Mouse (Mus musculus) hindbrain, embryonic 16.5 days (tissue): ENCODE measurements at regions not wholly inside any gene's neighbourhood (a gene's known extent, or its start where the extent isn't known, plus 50 kb on each side); places are given as distances from the start of the nearest gene placed in this dataset.

Experiments
- ATAC-seq: fragments of 200-750 bp; cut with Nextera tagmentation; 2 replicates; pipeline ENCODE4 v1.8.0; 2017; ENCODE audit warnings: moderate TSS enrichment, moderate library complexity
- H3K27ac ChIP-seq: fragments of 300-500 bp; sonication (generic); 2 replicates; pipeline ENCODE4 v1.5.1; 2014; ENCODE audit warnings: low read depth, mild to moderate bottlenecking, control low read depth, low read length, moderate library complexity
- H3K27me3 ChIP-seq: fragments of 300-500 bp; sonication (generic); replicated peaks from 2 replicates; pipeline ENCODE4 v1.6.1; 2014; ENCODE audit warnings: low read length; ENCODE audit not compliant: control insufficient read depth, insufficient read depth
- H3K36me3 ChIP-seq: fragments of 300-500 bp; sonication (generic); 2 replicates; pipeline ENCODE4 v1.6.1; 2014; ENCODE audit warnings: mild to moderate bottlenecking, low read length, moderate library complexity, mixed read lengths; ENCODE audit not compliant: control insufficient read depth, insufficient read depth
- H3K4me1 ChIP-seq: fragments of 300-500 bp; sonication (generic); 2 replicates; pipeline ENCODE4 v1.6.1; 2014; ENCODE audit warnings: low read depth, low read length; ENCODE audit not compliant: control insufficient read depth, insufficient read depth
- H3K4me2 ChIP-seq: fragments of 300-500 bp; sonication (generic); 2 replicates; pipeline ENCODE4 v1.6.1; 2014; ENCODE audit warnings: mild to moderate bottlenecking, low read length, control low read depth, moderate library complexity
- H3K4me3 ChIP-seq: fragments of 300-500 bp; sonication (generic); 2 replicates; pipeline ENCODE4 v1.5.1; 2014; ENCODE audit warnings: mild to moderate bottlenecking, low read length, control low read depth, moderate library complexity
- H3K9ac ChIP-seq: fragments of 300-500 bp; sonication (generic); 2 replicates; pipeline ENCODE4 v1.6.1; 2014; ENCODE audit warnings: low read depth, mild to moderate bottlenecking, control low read depth, low read length, moderate library complexity
- H3K9me3 ChIP-seq: fragments of 300-500 bp; sonication (generic); 2 replicates; pipeline ENCODE4 v1.6.1; 2014; ENCODE audit warnings: mild to moderate bottlenecking, low read length, moderate library complexity; ENCODE audit not compliant: control insufficient read depth
- WGBS: fragments of 180-500 bp; shearing (Covaris S2); extraction: QIAGEN DNeasy Blood & Tissue Kit; methylation state at CpG from one replicate; pipeline ENCODE4 v1.1.7; 2014; 5-methylcytosine and 5-hydroxymethylcytosine counted together

- Histone ChIP-seq H3K4me1 (no peaks in the 10 kb centered on the region; the same call in 1 of the 2 replicates), H3K27me3 (no peaks in the 10 kb centered on the region), H3K36me3 (no peaks in the 10 kb centered on the region), H3K27ac (no peak overlapping the region), H3K9me3 (peaks cover 2% of the 10 kb centered on the region; the same call in 1 of the 2 replicates), H3K9ac (no peak overlapping the region), H3K4me3 (no peak overlapping the region), H3K4me2 (no peak overlapping the region)
- WGBS, result 45% methylated on average over 3 of the region's 3 CpGs
- ATAC-seq, result peak; percentile 74
Measured at GRCm38 (mm10) chr5:106789136-106789535, 92.0 kb upstream of the Zfp644 start.

GRCm38 (mm10) chr5:106785065-106785464, 88.0 kb upstream of the Zfp644 start:
- no peak overlapping the region for H3K9ac ChIP-seq
- H3K4me1 ChIP-seq, result no peaks in the 10 kb centered on the region; the same call in 1 of the 2 replicates
- H3K36me3 ChIP-seq, result no peaks in the 10 kb centered on the region
- H3K27ac ChIP-seq, result no peak overlapping the region
- 84% methylated on average over 2 of the region's 2 CpGs for WGBS
- no peak for ATAC-seq
- peaks cover 2% of the 10 kb centered on the region; the same call in 1 of the 2 replicates for H3K9me3 ChIP-seq
- no peak overlapping the region for H3K4me3 ChIP-seq
- no peak overlapping the region for H3K4me2 ChIP-seq
- no peaks in the 10 kb centered on the region for H3K27me3 ChIP-seq

GRCm38 (mm10) chr5:106783864-106784609, 87.0 kb upstream of the Zfp644 start:
- 21% methylated on average over 11 of the region's 11 CpGs for WGBS
- peaks cover 2% of the 10 kb centered on the region; the same call in 1 of the 2 replicates for H3K9me3 ChIP-seq
- H3K9ac ChIP-seq, result 0 out of 2 replicates have a peak overlapping the region, but pooled peaks have one; percentile 8
- no peaks in the 10 kb centered on the region for H3K36me3 ChIP-seq
- no peak overlapping the region for H3K27ac ChIP-seq
- no peaks in the 10 kb centered on the region for H3K27me3 ChIP-seq
- peak overlapping the region; percentile 49 for H3K4me2 ChIP-seq
- no peaks in the 10 kb centered on the region; the same call in 1 of the 2 replicates for H3K4me1 ChIP-seq
- no peak for ATAC-seq
- peak overlapping the region; percentile 20 for H3K4me3 ChIP-seq

GRCm38 (mm10) chr5:106780749-106781148, 83.7 kb upstream of the Zfp644 start:
- H3K9ac ChIP-seq, result no peak overlapping the region
- no peaks in the 10 kb centered on the region; the same call in 1 of the 2 replicates for H3K27me3 ChIP-seq
- no peak overlapping the region for H3K4me3 ChIP-seq
- no peaks in the 10 kb centered on the region for H3K36me3 ChIP-seq
- no peaks in the 10 kb centered on the region; the same call in 1 of the 2 replicates for H3K4me1 ChIP-seq
- no peak overlapping the region for H3K4me2 ChIP-seq
- WGBS, result 94% methylated on average over 10 of the region's 10 CpGs
- H3K27ac ChIP-seq, result no peak overlapping the region
- ATAC-seq, result no peak
- peaks cover under 1% of the 10 kb centered on the region; the same call in 1 of the 2 replicates for H3K9me3 ChIP-seq

- H3K27me3 ChIP-seq, result no peaks in the 10 kb centered on the region; the same call in 1 of the 2 replicates
- WGBS, result 46% methylated on average over 8 of the region's 8 CpGs
- H3K9me3 ChIP-seq, result no peaks in the 10 kb centered on the region
- no peaks in the 10 kb centered on the region for H3K36me3 ChIP-seq
- no peak overlapping the region for H3K4me3 ChIP-seq
- no peak for ATAC-seq
- H3K4me1 ChIP-seq, result no peaks in the 10 kb centered on the region; the same call in 1 of the 2 replicates
- no peak overlapping the region for H3K9ac ChIP-seq
- no peak overlapping the region for H3K27ac ChIP-seq
- H3K4me2 ChIP-seq, result no peak overlapping the region
Measured at GRCm38 (mm10) chr5:106778176-106778781, 81.2 kb upstream of the Zfp644 start.

GRCm38 (mm10) chr5:106775010-106775693, 78.1 kb upstream of the Zfp644 start:
- no peak overlapping the region for H3K4me2 ChIP-seq
- H3K4me3 ChIP-seq, result no peak overlapping the region
- no peaks in the 10 kb centered on the region for H3K36me3 ChIP-seq
- WGBS, result 55% methylated on average over 5 of the region's 5 CpGs
- H3K4me1 ChIP-seq, result peaks cover 3% of the 10 kb centered on the region
- H3K9me3 ChIP-seq, result no peaks in the 10 kb centered on the region
- ATAC-seq, result no peak
- H3K27ac ChIP-seq, result no peak overlapping the region
- no peak overlapping the region for H3K9ac ChIP-seq
- no peaks in the 10 kb centered on the region; the same call in 1 of the 2 replicates for H3K27me3 ChIP-seq

GRCm38 (mm10) chr5:106773201-106773934, 76.3 kb upstream of the Zfp644 start:
- Histone ChIP-seq H3K4me1 (peaks cover 3% of the 10 kb centered on the region), H3K27me3 (no peaks in the 10 kb centered on the region; the same call in 1 of the 2 replicates), H3K27ac (0 out of 2 replicates have a peak overlapping the region, but pooled peaks have one; percentile 17), H3K9ac (no peak overlapping the region; the same call in 1 of the 2 replicates), H3K4me3 (no peak overlapping the region), H3K4me2 (no peak overlapping the region), H3K9me3 (no peaks in the 10 kb centered on the region), H3K36me3 (no peaks in the 10 kb centered on the region)
- 0 out of 2 replicates have a peak, but pooled peaks have one; percentile 30 for ATAC-seq
- 24% methylated on average over 3 of the region's 3 CpGs for WGBS

GRCm38 (mm10) chr5:106771029-106771428, 73.9 kb upstream of the Zfp644 start:
- Histone ChIP-seq H3K27ac (no peak overlapping the region), H3K36me3 (no peaks in the 10 kb centered on the region), H3K9me3 (no peaks in the 10 kb centered on the region), H3K4me1 (peaks cover 3% of the 10 kb centered on the region), H3K9ac (no peak overlapping the region), H3K4me3 (no peak overlapping the region), H3K27me3 (no peaks in the 10 kb centered on the region), H3K4me2 (no peak overlapping the region)
- no peak for ATAC-seq
- WGBS, result 96% methylated on average over 1 of the region's 1 CpGs
